Comparison of ENCODE assay signal across 9 mouse cellular contexts in genomic region chr7:98361662-98362061, GRCm38 (mm10). TPM values are rescaled to one million over a fixed set of nuclear protein-coding genes. Genes with fewer than 3 reads are reported as not detected.
DNase-seq lines count a peak whose midpoint lies in the region; ATAC-seq and TF ChIP-seq lines count a peak whose summit lies in the region.
"Had no signal": no experiment of that assay in that cellular context is flagged by ENCODE, and none has a peak within 500 bp of the region (broad histone marks: within the 10 kb centered on the region; RNA-seq: fewer than 3 reads in every experiment).

No protein-coding gene starts in this region.

- TF ChIP-seq RAD21 in CH12.LX (IDR thresholded peaks at IDR 0.05; ENCODE audit: low read depth, low read length): no peak

- no peaks in the 10 kb centered on the region for H3K79me2 ChIP-seq in CH12.LX (replicated peaks; ENCODE audit: control insufficient read depth, extremely low read depth, insufficient read depth, poor library complexity, severe bottlenecking)

- TF ChIP-seq CTCF in CH12.LX (conservative IDR thresholded peaks at IDR 0.05 in 1 of 2, IDR thresholded peaks at IDR 0.05 in 1 of 2; ENCODE audit: low read depth in 2 of 2, low read length in 2 of 2): no peak
- no peak for TF ChIP-seq CTCF in forebrain, postnatal 0 days (IDR thresholded peaks at IDR 0.05; ENCODE audit: low read depth)

- peak overlapping the region; percentile 61 for H3K4me3 ChIP-seq in heart, embryonic 11.5 days (ENCODE audit: low read depth, low read length)
- H3K4me3 ChIP-seq in CH12.LX (replicated peaks in 1 of 3; ENCODE audit: low read depth in 2 of 3, low read length in 2 of 3, poor library complexity in 1 of 3): peak overlapping the region; percentile 26 to 74 (median 62)
- peak overlapping the region; percentile 81 for H3K4me3 ChIP-seq in forebrain, postnatal 0 days (ENCODE audit: low read depth, low read length)
- peak overlapping the region; percentile 60 for H3K4me3 ChIP-seq in liver, embryonic 16.5 days (ENCODE audit: low read depth, low read length)

- peak overlapping the region; percentile 75; the same call in 1 of the 2 replicates for H3K9ac ChIP-seq in heart, embryonic 11.5 days (ENCODE audit: low read depth, low read length)
- H3K9ac ChIP-seq in CH12.LX (ENCODE audit: insufficient read depth, low read depth): peak overlapping the region; percentile 6
- H3K9ac ChIP-seq in forebrain, postnatal 0 days: no peak overlapping the region
- H3K9ac ChIP-seq in liver, embryonic 16.5 days (ENCODE audit: low read depth, low read length): no peak overlapping the region

- DNase-seq in heart, adult 11 months: no peak
- DNase-seq in CH12.LX (ENCODE audit: extremely low read depth): no peak
- DNase-seq in forebrain, postnatal 0 days: peak; percentile 57
- DNase-seq in urinary bladder, postnatal 14 days (ENCODE audit: low spot score): no peak
- no peak for DNase-seq in embryo, embryonic 10.5 days (ENCODE audit: low spot score)
- no peak for DNase-seq in layer of hippocampus, postnatal 14 days (ENCODE audit: low spot score in 2 of 2)

- no peaks in the 10 kb centered on the region for H3K36me3 ChIP-seq in heart, embryonic 11.5 days (ENCODE audit: control insufficient read depth, insufficient read depth, low read length)
- peaks cover 0 to 2% of the 10 kb centered on the region in 2 experiments for H3K36me3 ChIP-seq in CH12.LX (replicated peaks in 1 of 2; ENCODE audit: control insufficient read depth in 1 of 2, insufficient read depth in 1 of 2, low read length in 1 of 2)
- H3K36me3 ChIP-seq in forebrain, postnatal 0 days (ENCODE audit: insufficient read depth): no peaks in the 10 kb centered on the region
- no peaks in the 10 kb centered on the region for H3K36me3 ChIP-seq in liver, embryonic 16.5 days (ENCODE audit: control insufficient read depth, insufficient read depth)

- no peak for ATAC-seq in heart, embryonic 11.5 days (replicated peaks; ENCODE audit: insufficient number of reproducible peaks, low FRiP score, low TSS enrichment)
- peak; percentile 7 for ATAC-seq in forebrain, postnatal 0 days
- ATAC-seq in liver, embryonic 16.5 days (ENCODE audit: low read depth): no peak

- no peak for TF ChIP-seq EP300 in CH12.LX (IDR thresholded peaks at IDR 0.05; ENCODE audit: low read length)

- dilution Hi-C loops in CH12.LX (cut with MboI; ENCODE audit: extremely low pct_ligation_motif_present, extremely low pct_unique_long_range_greater_than_20kb, low sequenced_read_pairs): no loop called here

- TF ChIP-seq POLR2A in CH12.LX (IDR thresholded peaks at IDR 0.05; ENCODE audit: low read depth, low read length): no peak

- H3K9me3 ChIP-seq in heart, embryonic 11.5 days (replicated peaks; ENCODE audit: control insufficient read depth, low read length): no peaks in the 10 kb centered on the region
- peaks cover 17% of the 10 kb centered on the region for H3K9me3 ChIP-seq in CH12.LX (replicated peaks; ENCODE audit: low read length)
- no peaks in the 10 kb centered on the region for H3K9me3 ChIP-seq in forebrain, postnatal 0 days (ENCODE audit: low read length)
- H3K9me3 ChIP-seq in liver, embryonic 16.5 days (replicated peaks; ENCODE audit: control insufficient read depth, low read length): no peaks in the 10 kb centered on the region

- H3K27ac ChIP-seq in heart, embryonic 11.5 days (ENCODE audit: low read depth, low read length): no peak overlapping the region
- no peak overlapping the region for H3K27ac ChIP-seq in CH12.LX (ENCODE audit: insufficient read depth, low read depth)
- 0 out of 2 replicates have a peak overlapping the region, but pooled peaks have one; percentile 29 for H3K27ac ChIP-seq in forebrain, postnatal 0 days (ENCODE audit: low read depth, low read length)
- H3K27ac ChIP-seq in liver, embryonic 16.5 days (ENCODE audit: low read length): no peak overlapping the region

- H3K4me1 ChIP-seq in heart, embryonic 11.5 days (ENCODE audit: control insufficient read depth, insufficient read depth, low read length): peaks cover 15% of the 10 kb centered on the region
- H3K4me1 ChIP-seq in CH12.LX (ENCODE audit: control insufficient read depth in 1 of 2, insufficient read depth in 2 of 2): peaks cover 2 to 18% of the 10 kb centered on the region in 2 experiments; a peak in 2 of 4 replicates
- 0 out of 2 replicates have a peak, but pooled peaks cover 7% of the 10 kb centered on the region for H3K4me1 ChIP-seq in forebrain, postnatal 0 days (ENCODE audit: insufficient read depth)
- no peaks in the 10 kb centered on the region for H3K4me1 ChIP-seq in liver, embryonic 16.5 days (ENCODE audit: control insufficient read depth, low read depth, low read length)

- in situ Hi-C loops in CH12.LX (cut with MboI; ENCODE audit: low pct_ligation_motif_present, low pct_unique_long_range_greater_than_20kb, low sequenced_read_pairs): no loop called here

- H3K4me2 ChIP-seq in heart, embryonic 11.5 days: peak overlapping the region; percentile 81
- H3K4me2 ChIP-seq in CH12.LX (ENCODE audit: insufficient read depth, low read depth, poor library complexity, severe bottlenecking): peak overlapping the region; percentile 69
- H3K4me2 ChIP-seq in forebrain, postnatal 0 days (ENCODE audit: low read depth): peak overlapping the region; percentile 91
- peak overlapping the region; percentile 60 for H3K4me2 ChIP-seq in liver, embryonic 16.5 days (ENCODE audit: low read depth, low read length)

- WGBS in heart, embryonic 11.5 days (ENCODE audit: insufficient replicate concordance): 37% methylated on average over 2 of the region's 2 CpGs
- 20% methylated on average over 2 of the region's 2 CpGs for WGBS in forebrain, postnatal 0 days
- 27% methylated on average over 2 of the region's 2 CpGs for WGBS in liver, embryonic 16.5 days (ENCODE audit: insufficient replicate concordance)

- H3K27me3 ChIP-seq in heart, embryonic 11.5 days (ENCODE audit: control insufficient read depth, insufficient read depth, low read length): no peaks in the 10 kb centered on the region
- no peaks in the 10 kb centered on the region for H3K27me3 ChIP-seq in CH12.LX (replicated peaks)
- no peaks in the 10 kb centered on the region for H3K27me3 ChIP-seq in forebrain, postnatal 0 days (ENCODE audit: insufficient read depth, low read length)
- H3K27me3 ChIP-seq in liver, embryonic 16.5 days (ENCODE audit: control insufficient read depth, insufficient read depth, low read depth, low read length): peaks cover 32% of the 10 kb centered on the region

TF ChIP-seq in CH12.LX, 34 proteins besides CTCF, POLR2A, EP300 and RAD21:
- TF ChIP-seq MXI1 (IDR thresholded peaks at IDR 0.05; ENCODE audit: low read depth, low read length) (no peak), CHD1 (IDR thresholded peaks at IDR 0.05; ENCODE audit: low read depth, low read length) (no peak), JUN (IDR thresholded peaks at IDR 0.05; ENCODE audit: insufficient read depth, low read depth, low read length) (no peak), NELFE (IDR thresholded peaks at IDR 0.05; ENCODE audit: low read depth, low read length) (0 out of 2 replicates have a peak, but pooled peaks have one; percentile 10), TCF12 (IDR thresholded peaks at IDR 0.05; ENCODE audit: low read depth, low read length) (no peak), MAX (IDR thresholded peaks at IDR 0.05; ENCODE audit: low read length) (no peak), UBTF (IDR thresholded peaks at IDR 0.05; ENCODE audit: low read depth, low read length) (no peak), ZNF384 (IDR thresholded peaks at IDR 0.05; ENCODE audit: low read depth, low read length) (peak; percentile 34; the same call in 1 of the 2 replicates)

RNA-seq across cellular contexts. Expression of gene Tsku, which starts 0.5 kb away (rescaled TPM):
- polyA plus RNA-seq in heart, embryonic 11.5 days (2014; fragmentation: Nextera tagmentation; extraction: Ambion mirVana): 6.4 and 6.8 TPM in 2 replicates
- total RNA-seq in CH12.LX (2012; rRNA removed) (2.1 and 3.9 TPM in 2 replicates), CH12.LX (2014; rRNA removed) (1.1 and 1.4 TPM in 2 replicates)
- polyA plus RNA-seq in CH12.LX (2012; ENCODE audit: insufficient read length, low read depth): 3.0 and 3.9 TPM in 2 replicates
- 20.2 and 24.8 TPM in 2 replicates for total RNA-seq in forebrain, postnatal 0 days (2014; rRNA removed)
- polyA plus RNA-seq in forebrain, postnatal 0 days (2015; fragmentation: Nextera tagmentation; extraction: Ambion mirVana): 5.4 and 6.2 TPM in 2 replicates
- polyA plus RNA-seq in liver, embryonic 16.5 days (2015; fragmentation: Nextera tagmentation; extraction: Ambion mirVana): 1.9 and 2.4 TPM in 2 replicates
- 1 to 10 TPM; 3.8 to 4.1 TPM for total RNA-seq in layer of hippocampus, postnatal 14 days (2021)
- total RNA-seq: monocyte, adult 5-6 weeks had no signal

RNA-seq across cellular contexts. Expression of gene Acer3, which starts 40.7 kb away (rescaled TPM):
- 23.8 and 26.0 TPM in 2 replicates for polyA plus RNA-seq in heart, embryonic 11.5 days (2014; fragmentation: Nextera tagmentation; extraction: Ambion mirVana)
- 14.4 TPM in 2 replicates for total RNA-seq in CH12.LX (2012; rRNA removed)
- total RNA-seq in CH12.LX (2014; rRNA removed): 16.6 and 16.8 TPM in 2 replicates
- 10.7 and 11.5 TPM in 2 replicates for polyA plus RNA-seq in CH12.LX (2012; ENCODE audit: insufficient read length, low read depth)
- total RNA-seq in forebrain, postnatal 0 days (2014; rRNA removed): 12.1 TPM in 2 replicates
- 7.9 and 14.1 TPM in 2 replicates for polyA plus RNA-seq in forebrain, postnatal 0 days (2015; fragmentation: Nextera tagmentation; extraction: Ambion mirVana)
- polyA plus RNA-seq in liver, embryonic 16.5 days (2015; fragmentation: Nextera tagmentation; extraction: Ambion mirVana): 22.6 and 23.2 TPM in 2 replicates
- total RNA-seq in layer of hippocampus, postnatal 14 days (2021): 10 to 100 TPM; 14.6 to 20.0 TPM

Comparison
In these comparisons a context has a peak if more than half of its experiments do, and no peak if none do; other contexts are left out.
1. H3K9ac ChIP-seq: peak in heart, embryonic 11.5 days (single experiment) and CH12.LX (single experiment); none in forebrain, postnatal 0 days (single experiment) and liver, embryonic 16.5 days (single experiment).
2. Peak in every context shown above with its lines, with median percentiles within 50 percentile points of each other: H3K4me2 ChIP-seq and H3K4me3 ChIP-seq.